Mouse (Mus musculus) limb, embryonic 14.5 days (tissue): ENCODE data around the gene Col1a1. TPM values are rescaled to one million over a fixed set of nuclear protein-coding genes. Genes with fewer than 3 reads are reported as not detected.

Experiments
- ATAC-seq: fragments of 200-750 bp; cut with Nextera tagmentation; 2 replicates; pipeline ENCODE4 v1.8.0; 2017; ENCODE audit warnings: low read depth, moderate number of reproducible peaks, moderate TSS enrichment; ENCODE audit not compliant: low FRiP score
- DNase-seq: peaks from one replicate; pipeline ENCODE4 v3.0.0-alpha.2; 2015; ENCODE audit warnings: low spot score
- H3K27ac ChIP-seq: fragments of 300-500 bp; sonication (generic); replicated peaks from 2 replicates; pipeline ENCODE4 v1.5.1; 2014; ENCODE audit warnings: low read depth, mild to moderate bottlenecking, low read length, moderate library complexity, mixed read lengths
- H3K27me3 ChIP-seq: fragments of 300-500 bp; sonication (generic); 2 replicates; pipeline ENCODE4 v1.6.1; 2014; ENCODE audit warnings: low read length, mixed read lengths; ENCODE audit not compliant: control insufficient read depth, insufficient read depth
- H3K36me3 ChIP-seq: fragments of 300-500 bp; sonication (generic); 2 replicates; pipeline ENCODE4 v1.6.1; 2014; ENCODE audit warnings: mild to moderate bottlenecking, low read length, moderate library complexity, mixed read lengths; ENCODE audit not compliant: control insufficient read depth, insufficient read depth
- H3K4me1 ChIP-seq: fragments of 300-500 bp; sonication (generic); 2 replicates; pipeline ENCODE4 v1.6.1; 2014; ENCODE audit warnings: antibody characterized with exemption, low read length, mixed read lengths; ENCODE audit not compliant: control insufficient read depth, insufficient read depth
- H3K4me2 ChIP-seq: fragments of 300-500 bp; sonication (generic); replicated peaks from 2 replicates; pipeline ENCODE4 v1.6.1; 2014; ENCODE audit warnings: low read depth, mild to moderate bottlenecking, low read length, moderate library complexity; ENCODE audit not compliant: severe bottlenecking
- H3K4me3 ChIP-seq: fragments of 300-500 bp; sonication (generic); replicated peaks from 2 replicates; pipeline ENCODE4 v1.5.1; 2014; ENCODE audit warnings: low read length
- H3K9ac ChIP-seq: fragments of 300-500 bp; sonication (generic); 2 replicates; pipeline ENCODE4 v1.6.1; 2014; ENCODE audit warnings: mild to moderate bottlenecking, low read depth, low read length, moderate library complexity; ENCODE audit not compliant: severe bottlenecking
- H3K9me3 ChIP-seq: fragments of 300-500 bp; sonication (generic); 2 replicates; pipeline ENCODE4 v1.6.1; 2016; ENCODE audit warnings: low read length; ENCODE audit not compliant: control insufficient read depth
- POLR2A ChIP-seq: fragments of 200-500 bp; IDR thresholded peaks from 2 replicates; pipeline ENCODE4 v1.8.0; 2012; ENCODE audit warnings: inconsistent platforms, mild to moderate bottlenecking, moderate library complexity, borderline replicate concordance; ENCODE audit not compliant: insufficient read depth, insufficient read length; ENCODE audit errors: extremely low read depth
- WGBS: fragments of 180-500 bp; shearing (Covaris S2); extraction: QIAGEN DNeasy Blood & Tissue Kit; methylation state at CpG from one replicate; pipeline ENCODE4 v1.1.7; 2014; 5-methylcytosine and 5-hydroxymethylcytosine counted together
- polyA plus RNA-seq, 2 experiments: library from polyadenylated mRNA; depleted of rRNA in 1 of 2; stranded (reverse) in 1 of 2; unstranded in 1 of 2; fragments of >200 nt; fragmentation: Nextera tagmentation in 1 of 2; extraction: Ambion mirVana in 1 of 2; gene quantifications; 2 replicates each; pipeline versions ENCODE4 v1.2.1 to v1.2.3; 2012 to 2014

Col1a1 gene
- polyA plus RNA-seq, 2 experiments: 1,421 to 2,873 TPM

GRCm38 (mm10) chr11:95001584-95002347 is 65.7 kb downstream of the Col1a1 start:
- H3K4me3 ChIP-seq: no peak overlapping the region
- H3K4me1 ChIP-seq: peaks cover 10% of the 10 kb centered on the region
- 88% methylated on average over 21 of the region's 21 CpGs for WGBS
- H3K36me3 ChIP-seq: peaks cover 86% of the 10 kb centered on the region
- ATAC-seq (no peak), DNase-seq (no peak)
- no peak overlapping the region for H3K9ac ChIP-seq
- no peak overlapping the region for H3K4me2 ChIP-seq
- TF ChIP-seq POLR2A: no peak
- H3K9me3 ChIP-seq: no peaks in the 10 kb centered on the region
- H3K27ac ChIP-seq: no peak overlapping the region
- no peaks in the 10 kb centered on the region for H3K27me3 ChIP-seq

Other genes starting within 250 kb of the Col1a1 start
- gene Gm11541, start 231.7 kb upstream of the Col1a1 start, polyA plus RNA-seq (2012; rRNA removed): 0.06 and 0.14 TPM in 2 replicates
- gene Gm11541, start 231.7 kb upstream of the Col1a1 start, polyA plus RNA-seq (2014; fragmentation: Nextera tagmentation; extraction: Ambion mirVana): 0.19 and 0.22 TPM in 2 replicates
- 0.08 and 0.26 TPM in 2 replicates for gene Cdc34b, start 194.4 kb upstream of the Col1a1 start, polyA plus RNA-seq (2012; rRNA removed)
- not detected in 2 replicates for gene Cdc34b, start 194.4 kb upstream of the Col1a1 start, polyA plus RNA-seq (2014; fragmentation: Nextera tagmentation; extraction: Ambion mirVana)
- not detected in 2 replicates for gene Tmem92, start 153.5 kb upstream of the Col1a1 start, polyA plus RNA-seq (2012; rRNA removed)
- not detected in 2 replicates for gene Tmem92, start 153.5 kb upstream of the Col1a1 start, polyA plus RNA-seq (2014; fragmentation: Nextera tagmentation; extraction: Ambion mirVana)
- gene Hils1, start 31.4 kb downstream of the Col1a1 start, polyA plus RNA-seq (2012; rRNA removed): 0.41 and 0.58 TPM in 2 replicates
- 0.29 TPM in 1 of 2 replicates, not detected in the other for gene Hils1, start 31.4 kb downstream of the Col1a1 start, polyA plus RNA-seq (2014; fragmentation: Nextera tagmentation; extraction: Ambion mirVana)
- 19.4 and 32.9 TPM in 2 replicates for gene Sgca, start 40.1 kb downstream of the Col1a1 start, polyA plus RNA-seq (2012; rRNA removed)
- gene Sgca, start 40.1 kb downstream of the Col1a1 start, polyA plus RNA-seq (2014; fragmentation: Nextera tagmentation; extraction: Ambion mirVana): 9.1 and 10.2 TPM in 2 replicates
- gene Ppp1r9b, start 54.8 kb downstream of the Col1a1 start, polyA plus RNA-seq (2012; rRNA removed): 32.8 and 34.6 TPM in 2 replicates
- gene Ppp1r9b, start 54.8 kb downstream of the Col1a1 start, polyA plus RNA-seq (2014; fragmentation: Nextera tagmentation; extraction: Ambion mirVana): 17.3 and 17.9 TPM in 2 replicates
- 46.0 and 59.7 TPM in 2 replicates for gene Samd14, start 73.7 kb downstream of the Col1a1 start, polyA plus RNA-seq (2012; rRNA removed)
- gene Samd14, start 73.7 kb downstream of the Col1a1 start, polyA plus RNA-seq (2014; fragmentation: Nextera tagmentation; extraction: Ambion mirVana): 25.5 and 31.7 TPM in 2 replicates
- gene Pdk2, start 105.1 kb downstream of the Col1a1 start, polyA plus RNA-seq (2012; rRNA removed): 29.6 and 36.3 TPM in 2 replicates
- gene Pdk2, start 105.1 kb downstream of the Col1a1 start, polyA plus RNA-seq (2014; fragmentation: Nextera tagmentation; extraction: Ambion mirVana): 34.9 and 38.8 TPM in 2 replicates
- gene Itga3, start 140.6 kb downstream of the Col1a1 start, polyA plus RNA-seq (2012; rRNA removed): 12.7 and 14.3 TPM in 2 replicates
- 8.6 and 10.0 TPM in 2 replicates for gene Itga3, start 140.6 kb downstream of the Col1a1 start, polyA plus RNA-seq (2014; fragmentation: Nextera tagmentation; extraction: Ambion mirVana)
- gene Dlx3, start 183.9 kb downstream of the Col1a1 start, polyA plus RNA-seq (2012; rRNA removed): 8.3 and 8.6 TPM in 2 replicates
- gene Dlx3, start 183.9 kb downstream of the Col1a1 start, polyA plus RNA-seq (2014; fragmentation: Nextera tagmentation; extraction: Ambion mirVana): 14.3 and 16.3 TPM in 2 replicates
- gene Dlx4, start 210.0 kb downstream of the Col1a1 start, polyA plus RNA-seq (2012; rRNA removed): 2.0 and 2.4 TPM in 2 replicates
- 3.3 and 3.4 TPM in 2 replicates for gene Dlx4, start 210.0 kb downstream of the Col1a1 start, polyA plus RNA-seq (2014; fragmentation: Nextera tagmentation; extraction: Ambion mirVana)